Mouse (Mus musculus) inflammation-experienced regulatory T-cells, adult 6 months (primary cell): ENCODE measurements around the gene Krt8. TPM values are rescaled to one million over a fixed set of nuclear protein-coding genes. Genes with fewer than 3 reads are reported as not detected.

Source experiments
- ATAC-seq: one replicate; pipeline ENCODE4 v1.8.0; 2017
- polyA plus RNA-seq, 3 experiments: library from polyadenylated mRNA; unstranded; fragments of 100-300 nt; shearing (Covaris generic); gene quantifications; one replicate each; pipeline ENCODE4 v1.2.1; 2017

Krt8 gene
- under 1 TPM in 1 of 3 experiments, not detected in 2; 0.23 TPM for polyA plus RNA-seq

- no peak for ATAC-seq
Observed at GRCm38 (mm10) chr15:102004189-102004588, at the start of gene Krt8. Gene Krt8, minus strand, starts transcription at chr15:102004482.

- no peak for ATAC-seq
Observed at GRCm38 (mm10) chr15:102051920-102052683, 47.8 kb upstream of the Krt8 start.

- no peak for ATAC-seq
Observed at GRCm38 (mm10) chr15:102049871-102050270, 45.6 kb upstream of the Krt8 start.

- no peak for ATAC-seq
Observed at GRCm38 (mm10) chr15:102048006-102048405, 43.7 kb upstream of the Krt8 start.

DNA sequence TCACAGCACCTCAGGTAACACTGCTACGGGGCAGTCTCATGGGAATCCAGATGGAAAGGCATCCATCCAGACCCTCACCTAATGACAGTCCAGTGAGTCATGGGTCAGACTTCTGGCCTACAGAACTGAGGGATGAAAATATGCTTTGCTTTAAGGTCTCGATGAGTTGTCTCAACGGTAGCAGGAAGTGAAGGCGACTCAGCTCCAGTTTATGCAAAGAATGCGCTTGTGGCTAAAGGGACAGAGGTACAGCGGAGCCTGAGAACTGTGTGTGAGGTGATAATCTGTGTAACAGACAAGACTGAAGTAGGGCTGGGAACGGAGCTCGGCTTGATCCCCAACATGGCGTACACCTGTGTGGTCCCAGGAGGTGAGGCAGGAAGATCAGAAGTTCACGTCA is 41.4 kb upstream of the Krt8 start:
- no peak for ATAC-seq

DNA sequence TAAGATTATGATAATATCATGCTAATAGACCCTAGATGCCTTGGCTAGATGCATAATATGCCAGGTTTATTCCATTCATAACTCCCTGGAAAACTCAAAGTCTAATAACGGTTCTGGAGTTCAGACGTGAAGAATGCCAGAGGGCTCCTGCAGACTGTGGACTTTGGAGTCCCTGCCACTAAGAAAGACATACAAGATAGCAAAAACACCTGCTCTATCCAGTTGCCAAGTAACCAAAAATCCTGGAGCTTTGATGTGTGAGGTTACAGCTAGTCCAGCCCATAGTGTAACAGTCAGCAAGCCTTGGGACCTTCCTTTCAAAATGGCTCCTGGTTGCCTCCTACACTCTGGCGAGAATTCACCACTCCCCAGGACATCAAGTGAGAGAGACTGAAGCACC is 40.5 kb upstream of the Krt8 start:
- no peak for ATAC-seq

DNA sequence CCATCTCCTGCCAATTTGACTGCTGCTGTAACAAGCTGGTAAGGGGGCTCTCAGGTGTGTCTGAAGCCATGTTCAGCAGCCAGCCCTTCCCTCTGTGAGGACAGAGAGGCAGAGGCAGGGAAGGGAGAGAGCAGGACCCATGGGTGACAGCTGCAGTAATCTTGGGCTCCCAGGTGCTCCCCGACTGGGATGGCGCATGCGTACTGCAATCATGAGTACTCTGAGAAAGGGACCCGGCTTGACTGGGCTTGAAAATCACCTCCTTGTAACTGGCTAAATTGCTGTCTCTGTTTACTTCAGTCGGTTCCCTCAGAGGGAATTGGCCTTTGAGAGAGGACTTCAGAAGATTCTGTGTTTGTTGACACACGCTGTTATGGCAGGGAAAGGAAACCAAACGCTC is 37.7 kb upstream of the Krt8 start:
- ATAC-seq, result no peak

DNA sequence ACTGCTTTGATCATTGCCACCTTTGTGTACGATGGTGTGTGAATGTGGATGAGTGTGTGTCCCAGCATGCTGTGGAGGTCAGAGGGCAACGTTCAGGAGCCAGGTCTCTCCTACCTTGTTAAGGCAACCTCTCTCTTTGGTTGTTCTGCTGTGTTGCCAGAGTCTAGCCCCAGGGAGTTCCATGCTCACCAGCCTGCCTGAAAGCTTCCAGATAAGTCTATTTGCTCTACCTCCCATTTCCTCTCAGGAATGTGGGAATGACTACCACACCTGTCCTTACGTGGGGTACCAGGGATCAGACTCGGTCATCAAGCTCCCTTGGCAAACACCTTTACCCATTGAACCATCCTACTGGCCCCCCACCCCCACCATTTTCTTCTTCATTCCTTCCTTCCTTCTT is 36.0 kb upstream of the Krt8 start:
- no peak for ATAC-seq

- ATAC-seq, result no peak
Observed at GRCm38 (mm10) chr15:102034121-102035053, 30.1 kb upstream of the Krt8 start.

DNA sequence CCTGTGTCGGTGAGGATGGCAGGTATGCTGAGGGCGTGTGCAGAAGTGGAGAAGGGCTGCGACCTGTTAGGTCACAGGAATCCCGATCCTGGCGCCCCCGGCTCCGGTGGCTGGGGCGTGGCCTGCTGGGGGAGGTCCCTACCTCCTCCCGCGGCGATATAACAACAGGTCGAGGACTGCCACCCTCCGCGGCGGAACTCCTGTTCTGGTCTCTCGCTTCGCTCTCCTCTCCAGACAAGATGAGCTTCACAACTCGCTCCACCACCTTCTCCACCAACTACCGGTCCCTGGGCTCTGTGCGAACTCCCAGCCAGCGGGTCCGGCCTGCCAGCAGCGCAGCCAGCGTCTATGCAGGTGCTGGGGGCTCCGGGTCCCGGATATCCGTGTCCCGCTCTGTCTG is 23.8 kb upstream of the Krt8 start, which contains the start of gene Krt18:
Gene Krt18, plus strand, starts transcription at position 141 of the 400 bp plus-strand sequence.
- no peak for ATAC-seq

DNA sequence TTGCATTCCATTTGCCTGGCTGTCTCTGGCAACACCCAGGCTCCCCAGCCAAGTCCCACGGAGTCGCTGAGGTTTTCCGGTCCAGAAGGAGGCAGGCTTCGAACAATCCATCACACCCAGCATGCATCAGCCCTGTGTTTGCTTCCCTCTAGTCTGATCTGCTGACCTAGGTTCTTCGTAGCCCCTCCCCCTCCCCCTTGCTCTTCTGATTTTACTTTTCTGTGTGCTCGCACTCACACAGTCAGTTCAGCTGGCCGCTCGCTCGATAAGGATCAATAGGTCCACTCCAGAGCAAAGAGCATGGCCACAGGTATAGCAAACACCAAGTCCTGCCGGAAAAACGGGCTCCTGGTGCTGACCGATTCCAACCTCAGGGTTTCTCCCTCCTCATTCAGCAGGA is 22.1 kb upstream of the Krt8 start:
- ATAC-seq, result no peak

DNA sequence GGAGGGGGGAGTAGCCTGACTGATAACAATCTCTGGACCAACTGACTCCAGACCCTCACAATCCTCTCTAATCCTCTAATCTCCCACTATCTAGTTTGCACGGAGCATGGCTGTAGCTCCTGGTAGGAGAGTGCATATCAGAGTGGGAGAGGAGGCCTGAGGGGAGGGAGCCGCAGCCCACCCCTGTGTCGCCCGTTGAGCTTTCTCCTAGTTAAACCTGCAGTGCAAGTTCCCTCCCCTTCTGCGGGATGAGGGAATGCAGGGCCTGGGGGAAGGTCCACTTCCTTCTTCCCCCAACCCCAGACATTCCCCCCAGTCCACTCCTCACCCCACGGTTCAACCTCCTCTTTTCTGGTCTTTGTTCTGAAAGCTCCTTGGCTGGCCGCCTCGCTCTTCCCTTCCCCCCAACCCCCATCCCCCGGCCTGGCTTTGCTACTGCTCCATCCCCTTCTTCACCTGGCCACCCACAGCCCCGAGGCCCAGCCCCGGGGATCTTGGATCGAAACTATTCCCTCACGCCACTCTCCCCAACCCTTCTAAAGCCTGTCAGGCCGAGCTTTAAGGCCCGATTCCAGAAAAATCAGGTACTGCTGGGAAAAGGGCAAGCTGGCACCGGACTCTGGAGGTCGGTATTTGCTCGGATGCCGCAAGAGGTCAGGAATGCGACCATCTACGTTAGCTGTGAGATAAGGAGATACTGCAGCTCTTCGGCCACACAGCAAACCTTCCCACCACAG is 21.0 kb upstream of the Krt8 start:
- no peak for ATAC-seq

GRCm38 (mm10) chr15:102023888-102024287 is 19.6 kb upstream of the Krt8 start:
- ATAC-seq, result no peak

DNA sequence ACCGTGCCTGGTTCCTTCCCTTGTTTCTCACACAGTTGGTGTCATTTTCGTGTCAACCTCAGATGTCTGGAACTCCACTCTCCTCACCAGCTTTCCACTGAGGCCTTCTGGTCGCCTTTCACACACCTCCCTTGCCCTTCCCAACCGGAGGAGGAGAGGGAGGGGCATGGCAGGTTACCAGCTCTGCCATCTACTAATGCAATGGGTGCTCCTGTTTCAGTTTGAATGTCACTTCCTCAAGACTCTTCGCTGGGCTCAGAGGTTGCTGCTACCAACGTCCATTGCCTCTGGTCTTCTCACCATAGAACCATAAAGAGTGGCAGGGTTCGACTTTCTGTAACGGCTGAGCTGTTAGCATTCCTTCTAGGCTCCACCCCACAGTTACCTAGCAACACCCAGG is 18.2 kb upstream of the Krt8 start:
- no peak for ATAC-seq

GRCm38 (mm10) chr15:102017918-102018463 is 13.7 kb upstream of the Krt8 start:
- no peak for ATAC-seq

DNA sequence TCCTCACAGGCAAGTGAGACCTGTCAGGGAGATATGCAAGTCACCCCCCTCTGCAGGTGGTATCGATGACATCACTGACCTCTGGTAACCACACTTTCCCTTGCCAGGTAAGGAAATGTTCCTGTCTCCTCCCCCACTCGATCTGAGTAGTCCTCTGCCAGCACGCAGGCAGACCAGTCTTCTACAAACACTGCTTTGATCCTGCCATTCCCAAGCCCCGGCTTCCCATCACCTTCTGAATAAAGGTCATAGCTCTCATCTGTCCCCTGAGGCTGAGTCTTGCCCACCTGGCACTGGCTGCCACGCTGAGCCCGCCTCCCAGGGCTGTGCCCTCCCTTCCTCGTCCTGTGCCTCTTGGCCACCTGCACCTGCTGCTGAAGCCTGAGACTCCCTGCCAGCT is 12.5 kb upstream of the Krt8 start:
- ATAC-seq, result no peak

DNA sequence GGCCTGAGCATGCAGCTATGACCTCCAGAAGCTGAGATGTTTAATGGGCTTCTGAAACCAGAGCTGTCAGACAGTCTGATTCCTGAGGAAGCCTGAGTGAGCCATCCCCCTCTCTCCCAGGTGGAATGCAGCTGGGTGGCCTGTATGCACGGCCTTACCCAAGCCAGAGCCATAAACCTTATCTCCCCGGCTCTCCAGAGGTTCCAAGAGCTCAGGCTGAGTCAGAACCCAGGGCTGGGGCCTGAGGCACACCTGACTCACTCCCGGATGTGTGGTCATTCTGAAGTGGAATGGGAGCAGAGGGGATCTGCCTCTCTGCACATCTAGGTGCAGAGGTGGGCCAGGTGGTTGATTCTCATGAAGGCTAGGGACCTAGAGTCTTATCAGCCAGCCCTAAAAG is 11.8 kb upstream of the Krt8 start:
- ATAC-seq, result no peak

- ATAC-seq, result no peak
Observed at GRCm38 (mm10) chr15:102014848-102015247, 10.6 kb upstream of the Krt8 start.

- no peak for ATAC-seq
Observed at GRCm38 (mm10) chr15:102013651-102014050, 9.4 kb upstream of the Krt8 start.

GRCm38 (mm10) chr15:102012260-102012765 is 8.0 kb upstream of the Krt8 start:
- ATAC-seq, result no peak

GRCm38 (mm10) chr15:102010569-102011245 is 6.4 kb upstream of the Krt8 start:
- ATAC-seq, result no peak
